Mouse (Mus musculus) bone marrow macrophage, adult 2 months (primary cell): ENCODE measurements around the gene Catsperz.

Experiments used
- CTCF ChIP-seq: IDR thresholded peaks from 2 replicates; pipeline ENCODE4 v1.5.1; 2012; ENCODE audit warnings: low read depth, mild to moderate bottlenecking, low read length, moderate library complexity
- POLR2A ChIP-seq: IDR thresholded peaks from 2 replicates; pipeline ENCODE4 v1.6.1; 2012; ENCODE audit warnings: mild to moderate bottlenecking, low read depth, low read length, borderline replicate concordance

GRCm38 (mm10) chr19:6951381-6951968, 26.3 kb upstream of the Catsperz start:
- TF ChIP-seq CTCF = no peak
- TF ChIP-seq POLR2A = no peak
